Mouse (Mus musculus) liver, embryonic 15.5 days (tissue): ENCODE measurements around the gene Tgfb2. TPM values are rescaled to one million over a fixed set of nuclear protein-coding genes. Genes with fewer than 3 reads are reported as not detected.
A peak's percentile ranks its signal among the peaks of the same experiment; 100 is the strongest.

Experiments used
- ATAC-seq: fragments of 200-750 bp; cut with Nextera tagmentation; 2 replicates; pipeline ENCODE4 v1.8.0; 2017; ENCODE audit warnings: moderate number of reproducible peaks, mild to moderate bottlenecking, moderate library complexity; ENCODE audit not compliant: insufficient read depth
- H3K27ac ChIP-seq: fragments of 300-500 bp; sonication (generic); replicated peaks from 2 replicates; pipeline ENCODE4 v1.5.1; 2015; ENCODE audit warnings: mild to moderate bottlenecking, inconsistent platforms
- H3K27me3 ChIP-seq: fragments of 300-500 bp; sonication (generic); 2 replicates; pipeline ENCODE4 v1.6.1; 2015; ENCODE audit warnings: mild to moderate bottlenecking, inconsistent platforms
- H3K36me3 ChIP-seq: fragments of 300-500 bp; sonication (generic); replicated peaks from 2 replicates; pipeline ENCODE4 v1.6.1; 2015; ENCODE audit warnings: moderate library complexity, mild to moderate bottlenecking, inconsistent platforms
- H3K4me1 ChIP-seq: fragments of 300-500 bp; sonication (generic); replicated peaks from 2 replicates; pipeline ENCODE4 v1.6.1; 2015; ENCODE audit warnings: inconsistent platforms
- H3K4me2 ChIP-seq: fragments of 300-500 bp; sonication (generic); 2 replicates; pipeline ENCODE4 v1.6.1; 2015; ENCODE audit warnings: moderate library complexity, mild to moderate bottlenecking, inconsistent platforms
- H3K4me3 ChIP-seq: fragments of 300-500 bp; sonication (generic); replicated peaks from 2 replicates; pipeline ENCODE4 v1.5.1; 2015; ENCODE audit warnings: mild to moderate bottlenecking, inconsistent platforms
- H3K9ac ChIP-seq: fragments of 300-500 bp; sonication (generic); 2 replicates; pipeline ENCODE4 v1.6.1; 2015; ENCODE audit warnings: moderate library complexity, mild to moderate bottlenecking, inconsistent platforms
- H3K9me3 ChIP-seq: fragments of 300-500 bp; sonication (generic); replicated peaks from 2 replicates; pipeline ENCODE4 v1.6.1; 2016; ENCODE audit warnings: inconsistent platforms
- WGBS: fragments of 180-500 bp; shearing (Covaris S2); methylation state at CpG from one replicate; pipeline ENCODE4 v1.1.7; 2015; ENCODE audit warnings: mixed read lengths; ENCODE audit not compliant: insufficient replicate concordance; 5-methylcytosine and 5-hydroxymethylcytosine counted together
- polyA plus RNA-seq: library from polyadenylated mRNA; unstranded; fragments of >200 nt; fragmentation: Nextera tagmentation; extraction: Ambion mirVana; gene quantifications from 2 replicates; pipeline ENCODE4 v1.2.1, GENCODE M21; 2015

Tgfb2 gene
- polyA plus RNA-seq, 1 experiment from 2014 or later: 1.5 TPM

DNA sequence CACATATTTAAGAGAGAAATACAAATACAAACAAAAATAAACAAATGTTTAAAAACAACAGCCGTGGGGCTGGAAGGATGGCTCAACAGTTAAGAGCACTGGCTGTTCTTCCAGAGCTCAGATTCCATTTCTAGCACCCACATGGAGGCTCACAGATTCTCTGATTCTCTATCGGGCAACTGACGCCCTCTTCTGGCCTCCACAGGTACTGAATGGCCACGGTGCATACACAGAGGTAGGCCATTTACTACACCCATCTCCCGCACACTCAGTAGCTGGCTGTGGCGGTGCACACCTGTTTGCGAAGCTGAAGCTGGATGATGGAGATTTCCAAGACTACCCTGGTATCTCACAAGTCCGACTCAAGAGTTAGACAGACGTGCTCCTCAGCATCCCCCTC, 13.9 kb upstream of the Tgfb2 start:
- Histone ChIP-seq H3K27me3 (no peaks in the 10 kb centered on the region), H3K4me2 (no peak overlapping the region), H3K4me3 (no peak overlapping the region), H3K9ac (no peak overlapping the region), H3K4me1 (no peaks in the 10 kb centered on the region), H3K36me3 (peaks cover 18% of the 10 kb centered on the region), H3K9me3 (no peaks in the 10 kb centered on the region), H3K27ac (no peak overlapping the region)
- ATAC-seq: no peak
- 76% methylated on average over 9 of the region's 9 CpGs for WGBS

GRCm38 (mm10) chr1:186718881-186719280, 13.1 kb upstream of the Tgfb2 start:
- Histone ChIP-seq H3K9ac (no peak overlapping the region), H3K4me1 (no peaks in the 10 kb centered on the region), H3K4me3 (no peak overlapping the region), H3K9me3 (no peaks in the 10 kb centered on the region), H3K36me3 (peaks cover 18% of the 10 kb centered on the region), H3K4me2 (no peak overlapping the region), H3K27me3 (no peaks in the 10 kb centered on the region), H3K27ac (no peak overlapping the region)
- ATAC-seq: no peak
- WGBS: 72% methylated on average over 5 of the region's 5 CpGs

GRCm38 (mm10) chr1:186714980-186715896, 9.4 kb upstream of the Tgfb2 start:
- no peak for ATAC-seq
- Histone ChIP-seq H3K27me3 (no peaks in the 10 kb centered on the region), H3K4me3 (no peak overlapping the region), H3K9me3 (no peaks in the 10 kb centered on the region), H3K9ac (no peak overlapping the region), H3K4me2 (no peak overlapping the region), H3K36me3 (peaks cover 8% of the 10 kb centered on the region), H3K27ac (no peak overlapping the region), H3K4me1 (no peaks in the 10 kb centered on the region)
- 70% methylated on average over 17 of the region's 17 CpGs for WGBS

DNA sequence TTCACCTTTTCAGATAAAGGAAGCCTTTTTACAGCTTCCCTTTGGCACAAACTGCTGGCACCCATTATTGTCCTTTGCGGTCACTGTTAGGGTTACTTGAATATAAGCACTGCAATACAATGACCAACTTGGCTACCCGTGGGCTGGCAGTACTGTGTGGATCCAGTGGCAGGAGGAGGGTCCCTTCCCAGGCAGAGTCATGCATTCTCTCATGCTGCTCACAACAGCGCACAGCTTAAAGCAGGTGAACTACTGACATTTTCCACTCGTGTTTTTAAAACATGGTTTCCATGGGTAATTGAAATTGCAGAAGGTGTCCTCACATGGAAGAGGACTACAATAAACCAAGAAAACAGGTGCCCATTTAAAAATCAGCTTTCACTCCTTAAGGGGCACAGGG, 8.4 kb upstream of the Tgfb2 start:
- Histone ChIP-seq H3K9me3 (no peaks in the 10 kb centered on the region), H3K9ac (no peak overlapping the region), H3K4me2 (no peak overlapping the region), H3K4me1 (no peaks in the 10 kb centered on the region), H3K27me3 (no peaks in the 10 kb centered on the region), H3K4me3 (no peak overlapping the region), H3K36me3 (peaks cover 4% of the 10 kb centered on the region; the same call in 1 of the 2 replicates), H3K27ac (no peak overlapping the region)
- WGBS: 72% methylated on average over 4 of the region's 4 CpGs
- no peak for ATAC-seq

GRCm38 (mm10) chr1:186712802-186713471, 7.1 kb upstream of the Tgfb2 start:
- Histone ChIP-seq H3K9me3 (no peaks in the 10 kb centered on the region), H3K36me3 (peaks cover 3% of the 10 kb centered on the region; the same call in 1 of the 2 replicates), H3K4me2 (no peak overlapping the region), H3K27ac (no peak overlapping the region), H3K27me3 (no peaks in the 10 kb centered on the region), H3K9ac (no peak overlapping the region), H3K4me3 (no peak overlapping the region), H3K4me1 (no peaks in the 10 kb centered on the region)
- ATAC-seq: no peak
- 4% methylated on average over 3 of the region's 3 CpGs for WGBS

DNA sequence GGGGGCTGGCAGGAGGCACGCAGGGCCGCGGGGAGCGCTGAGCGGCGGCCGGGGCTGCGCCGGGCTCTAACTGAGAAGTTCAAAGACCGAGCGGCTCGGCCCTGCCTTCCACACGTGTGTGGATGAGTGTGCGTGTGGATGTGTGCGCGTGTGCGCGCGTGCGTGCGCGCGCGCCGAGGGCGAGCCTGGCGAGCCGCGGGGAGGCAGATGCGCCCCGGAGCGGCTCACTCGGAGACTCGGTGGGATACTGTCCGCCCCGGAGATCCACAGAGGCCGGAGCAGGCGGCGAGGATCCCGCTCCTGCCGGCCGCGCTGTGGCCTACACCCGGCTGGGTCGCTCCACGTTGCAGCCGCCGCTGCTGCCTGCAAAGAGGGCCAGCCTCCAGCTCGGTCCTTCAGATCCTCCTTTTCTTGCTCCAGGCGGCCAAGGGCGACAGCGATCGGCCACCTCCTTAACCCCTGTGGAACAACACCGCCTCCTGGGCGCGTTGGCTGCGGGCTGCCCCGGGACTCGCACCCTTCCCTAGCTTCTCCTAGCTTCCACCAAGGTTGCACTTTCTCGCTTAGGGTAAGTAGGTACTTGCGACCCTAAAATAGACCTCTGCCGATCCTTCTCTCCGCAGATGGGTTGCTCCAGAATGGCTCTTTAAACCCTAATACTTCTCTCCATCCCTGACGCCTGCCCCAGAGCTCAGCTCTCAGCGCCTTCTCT, 430 bp downstream of the Tgfb2 start:
- Histone ChIP-seq H3K36me3 (no peaks in the 10 kb centered on the region), H3K27me3 (peaks cover 58% of the 10 kb centered on the region), H3K9me3 (no peaks in the 10 kb centered on the region), H3K9ac (no peak overlapping the region), H3K4me3 (peak overlapping the region; percentile 51), H3K4me1 (0 out of 2 replicates have a peak, but pooled peaks cover 5% of the 10 kb centered on the region), H3K4me2 (peak overlapping the region; percentile 71), H3K27ac (no peak overlapping the region)
- peak; percentile 40 for ATAC-seq
- WGBS: under 1% methylated on average over 65 of the region's 65 CpGs

DNA sequence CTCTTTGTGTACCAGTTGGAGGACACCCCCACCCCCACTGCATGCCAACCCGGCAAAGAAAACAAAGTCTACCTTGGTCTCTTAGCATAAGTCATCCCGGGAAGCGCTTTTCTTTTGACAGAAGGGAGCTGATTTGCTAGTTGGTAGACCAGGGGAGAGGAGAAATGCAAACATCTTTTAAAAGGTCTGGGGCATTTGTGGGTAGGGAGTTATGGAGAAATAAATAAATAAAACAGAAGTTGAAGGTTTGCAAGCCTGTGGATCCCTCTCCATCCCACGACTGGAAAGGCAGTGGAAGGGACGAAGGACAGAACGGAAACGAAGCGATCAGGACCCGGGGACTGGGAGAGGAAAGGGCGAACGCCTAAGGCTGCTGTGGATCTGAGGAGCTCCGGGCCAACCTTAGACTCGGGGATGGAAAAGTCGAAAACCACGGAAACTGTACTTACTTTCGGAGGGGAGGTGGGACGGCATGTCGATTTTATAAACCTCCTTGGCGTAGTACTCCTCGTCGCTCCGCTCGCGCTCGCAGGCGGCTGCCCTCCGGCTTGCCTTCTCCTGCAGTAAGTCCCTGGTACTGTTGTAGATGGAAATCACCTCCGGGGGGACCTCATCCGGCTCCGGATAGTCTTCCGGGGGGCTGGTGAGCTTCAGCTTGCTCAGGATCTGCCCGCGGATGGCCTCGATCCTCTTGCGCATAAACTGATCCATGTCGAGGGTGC, 1.6 kb downstream of the Tgfb2 start:
- Histone ChIP-seq H3K36me3 (no peaks in the 10 kb centered on the region), H3K9ac (no peak overlapping the region), H3K4me1 (0 out of 2 replicates have a peak, but pooled peaks cover 5% of the 10 kb centered on the region), H3K4me3 (peak overlapping the region; percentile 51), H3K4me2 (peak overlapping the region; percentile 71), H3K27ac (no peak overlapping the region), H3K27me3 (peaks cover 58% of the 10 kb centered on the region), H3K9me3 (no peaks in the 10 kb centered on the region)
- ATAC-seq: no peak
- WGBS: 1% methylated on average over 36 of the region's 36 CpGs

DNA sequence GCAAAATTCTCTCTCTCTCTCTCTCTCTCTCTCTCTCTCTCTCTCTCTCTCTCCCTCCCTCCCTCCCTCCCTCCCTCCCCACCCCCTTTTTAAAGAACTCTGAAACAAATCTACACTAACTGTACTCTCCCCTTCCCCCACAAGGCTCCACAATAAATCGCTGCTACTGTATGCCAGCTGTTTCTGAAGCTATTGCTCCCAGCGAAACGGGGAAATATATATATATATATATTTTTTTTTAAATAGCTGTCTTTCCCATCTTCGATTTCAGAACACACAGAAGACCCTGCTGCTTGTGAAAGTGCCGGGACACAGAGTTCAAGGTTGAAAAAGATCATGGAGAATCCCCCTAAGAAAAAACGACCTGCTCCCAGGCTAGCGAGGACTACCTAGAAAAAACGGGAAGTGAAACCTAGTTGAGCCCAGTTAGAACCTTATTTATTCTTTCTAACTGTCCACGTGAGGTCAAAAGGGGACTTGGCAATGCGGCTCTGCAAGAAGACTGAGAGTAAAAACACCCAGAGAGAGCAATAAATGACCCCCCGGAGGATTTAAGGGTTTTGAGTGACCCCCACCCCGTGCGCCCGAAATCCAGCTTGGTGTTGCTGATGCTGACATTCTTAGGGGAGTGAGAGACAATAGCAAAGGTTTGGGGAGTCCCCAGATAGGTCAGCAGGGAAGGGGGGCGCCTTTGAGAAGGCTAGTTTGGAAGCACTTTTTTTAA, 2.4 kb downstream of the Tgfb2 start:
- Histone ChIP-seq H3K36me3 (no peaks in the 10 kb centered on the region), H3K27me3 (peaks cover 58% of the 10 kb centered on the region), H3K4me2 (peak overlapping the region; percentile 71), H3K27ac (no peak overlapping the region), H3K9me3 (no peaks in the 10 kb centered on the region), H3K9ac (no peak overlapping the region; the same call in 1 of the 2 replicates), H3K4me1 (0 out of 2 replicates have a peak, but pooled peaks cover 5% of the 10 kb centered on the region), H3K4me3 (peak overlapping the region; percentile 51)
- WGBS: under 1% methylated on average over 15 of the region's 15 CpGs
- no peak for ATAC-seq

DNA sequence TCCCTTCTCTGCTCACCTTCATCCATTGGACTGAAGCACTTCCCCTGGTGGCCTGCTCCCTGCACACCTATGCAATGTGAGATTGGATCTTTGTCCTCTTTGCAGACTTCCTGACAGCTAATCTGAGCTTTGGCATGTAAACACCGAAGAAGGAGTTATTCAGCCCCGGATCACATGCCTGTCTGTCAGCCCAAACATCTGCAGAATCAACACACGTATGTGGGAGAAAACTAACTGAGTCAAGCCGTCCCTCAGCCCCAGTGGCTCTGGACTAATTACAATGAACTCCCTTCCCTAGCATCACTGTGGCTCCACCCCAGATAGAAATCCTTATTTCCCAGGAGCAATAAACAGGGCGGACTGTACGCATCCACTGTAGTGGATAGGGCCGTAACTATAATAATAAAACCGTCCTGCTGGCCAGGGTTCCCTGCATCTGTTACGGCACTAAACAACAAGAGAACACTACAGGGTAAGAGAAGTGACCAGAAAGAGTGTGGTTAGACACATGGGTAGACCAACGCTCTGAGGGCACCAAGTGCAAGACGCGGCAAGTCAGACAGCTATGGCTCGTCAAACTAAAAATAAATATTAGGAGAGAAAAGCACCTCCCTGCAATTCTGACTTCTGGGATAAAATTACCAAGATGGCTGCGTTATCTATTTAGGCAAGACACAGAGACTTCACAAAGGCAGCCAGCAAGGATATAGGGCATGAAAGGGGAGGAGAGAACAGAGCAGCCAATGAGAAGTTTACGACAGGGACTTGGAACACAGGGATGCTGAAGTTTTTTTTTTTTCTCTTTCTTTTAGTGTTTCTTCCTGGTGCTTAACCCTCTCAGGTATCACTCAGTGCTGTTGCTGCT, 3.2 kb downstream of the Tgfb2 start:
- Histone ChIP-seq H3K36me3 (no peaks in the 10 kb centered on the region), H3K27me3 (peaks cover 56% of the 10 kb centered on the region), H3K4me3 (no peak overlapping the region), H3K4me2 (no peak overlapping the region), H3K27ac (no peak overlapping the region), H3K9ac (no peak overlapping the region), H3K4me1 (0 out of 2 replicates have a peak, but pooled peaks cover 5% of the 10 kb centered on the region), H3K9me3 (no peaks in the 10 kb centered on the region)
- no peak for ATAC-seq
- WGBS: 27% methylated on average over 15 of the region's 15 CpGs
